Mouse (Mus musculus): ENCODE data around the gene D7Ertd443e.

DNA sequence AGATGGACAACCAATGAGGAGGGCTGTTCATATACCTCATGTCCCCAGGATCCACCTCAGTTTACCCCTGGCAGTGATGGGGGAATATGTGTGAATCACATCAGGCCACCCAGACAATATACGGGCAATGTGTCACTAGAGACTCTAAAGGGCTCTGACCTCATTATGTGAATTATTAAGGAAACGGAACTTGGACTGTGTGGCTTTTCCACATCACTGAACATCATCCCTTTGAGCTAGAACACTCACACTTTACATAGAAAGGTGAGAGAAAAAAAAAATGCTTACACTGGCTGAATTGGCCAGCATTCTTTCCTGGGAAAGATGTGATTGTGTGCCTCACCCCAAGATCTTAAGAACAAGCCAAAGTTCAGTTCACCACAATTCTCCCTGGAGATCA, 15.3 kb upstream of the D7Ertd443e start:
- TF ChIP-seq FLI1 (IDR thresholded peaks at IDR 0.05; ENCODE audit: low read length) (no peak), GATA1 (IDR thresholded peaks at IDR 0.05; ENCODE audit: borderline replicate concordance, low read length) (no peak)
